Mouse (Mus musculus) gonadal fat pad, adult 2 months (tissue): ENCODE results near the gene Krtap3-3. TPM values are rescaled to one million over a fixed set of nuclear protein-coding genes. Genes with fewer than 3 reads are reported as not detected.
"Not testable (repeated sequence)": the region's sequence is repeated elsewhere in the genome, so short reads cannot be mapped to it uniquely, and the experiment has no call there.

Experiments used
- DNase-seq: peaks from one replicate; pipeline ENCODE4 v3.0.0-alpha.2; 2012; ENCODE audit warnings: low read depth
- polyA plus RNA-seq: library from polyadenylated mRNA; depleted of rRNA; stranded (reverse); fragments of >200 nt; gene quantifications from 2 replicates; pipeline ENCODE4 v1.2.3, GENCODE M21; 2012; rRNA removed

The Krtap3-3 gene
- polyA plus RNA-seq, result 0.66 and 1.0 TPM in 2 replicates

DNA sequence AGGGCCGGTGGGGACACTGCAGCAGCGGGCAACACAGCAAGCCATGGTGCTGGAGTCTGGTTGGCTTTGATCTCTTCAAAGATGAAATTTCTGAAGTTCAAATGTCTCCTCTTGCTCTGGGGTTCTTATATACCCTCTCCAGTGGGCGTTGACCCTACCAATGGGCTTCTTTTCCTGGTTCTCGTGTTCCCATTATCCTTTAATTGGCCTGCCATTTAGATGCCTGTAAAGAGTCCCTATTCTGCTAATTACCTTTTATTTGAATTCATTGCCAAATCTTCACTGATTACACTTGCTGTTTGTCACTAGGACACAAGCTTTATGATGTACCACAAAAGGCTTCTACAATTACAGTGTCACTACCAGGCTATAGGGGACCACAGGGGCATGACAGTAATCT lies at the start of gene Krtap3-3:
TSS of gene Krtap3-3 (minus strand) at position 101 of the 400 bp plus-strand sequence.
- DNase-seq, result no peak

DNA sequence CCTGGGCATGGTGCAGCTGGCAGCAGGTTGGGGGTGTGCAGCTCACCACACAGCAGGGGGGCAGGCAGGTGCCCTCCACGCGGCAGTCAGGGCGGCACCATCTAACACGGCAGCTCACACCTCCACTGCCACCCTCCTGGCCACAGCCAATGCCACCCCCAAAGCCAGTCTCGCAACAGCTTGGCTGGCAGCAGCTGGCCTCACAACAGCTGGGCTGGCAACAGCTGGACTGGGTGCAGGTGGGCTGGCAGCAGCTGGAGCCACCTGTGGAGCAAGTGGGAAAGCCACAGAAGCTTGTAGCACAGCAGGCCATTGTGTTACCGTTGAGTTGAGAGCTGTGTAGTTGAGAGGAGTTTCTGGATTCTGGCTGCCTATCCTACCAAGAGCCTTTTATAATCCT lies 47.1 kb upstream of the Krtap3-3 start, which contains the start of gene Krtap9-3:
TSS of gene Krtap9-3 (minus strand) at position 364 of the 400 bp plus-strand sequence.
- not testable (repeated sequence) for DNase-seq

DNA sequence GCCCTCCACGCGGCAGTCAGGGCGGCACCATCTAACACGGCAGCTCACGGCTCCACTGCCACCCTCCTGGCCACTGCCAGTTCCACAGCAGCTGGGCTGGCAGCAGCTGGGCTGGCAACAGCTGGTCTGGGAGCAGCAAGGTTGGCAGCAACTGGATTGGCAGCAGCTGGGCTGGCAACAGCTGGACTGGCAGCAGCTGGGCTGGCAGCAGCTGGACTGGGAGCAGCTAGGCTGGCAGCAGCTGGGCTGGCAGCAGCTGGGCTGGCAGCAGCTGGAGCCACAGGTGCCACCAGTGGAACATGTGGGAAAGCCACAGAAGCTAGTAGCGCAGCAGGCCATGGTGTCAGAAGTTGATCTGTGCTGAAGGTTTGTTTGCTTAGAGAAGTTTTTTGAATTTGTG lies 40.3 kb upstream of the Krtap3-3 start, which contains the start of gene Krtap1-3:
TSS of gene Krtap1-3 (minus strand) at position 359 of the 400 bp plus-strand sequence.
- DNase-seq, result no peak

DNA sequence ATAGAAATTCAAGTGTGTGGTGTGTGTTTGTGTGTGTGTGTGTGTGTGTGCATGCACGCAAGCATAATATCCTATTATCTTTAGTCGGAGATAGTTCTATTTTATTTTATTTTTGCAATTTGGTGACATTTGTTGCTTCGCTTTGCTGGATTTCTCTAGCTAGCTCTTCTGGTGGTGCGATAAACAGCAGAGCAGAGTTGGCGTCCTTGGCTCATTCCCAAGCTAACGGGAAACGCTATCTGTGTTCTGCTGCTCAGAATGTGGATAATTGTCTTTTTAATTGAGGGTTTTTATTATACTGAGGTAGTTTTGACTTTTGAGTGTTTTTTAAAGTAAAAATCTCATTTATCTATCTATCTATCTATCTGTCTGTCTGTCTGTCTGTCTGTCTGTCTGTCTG lies 34.4 kb upstream of the Krtap3-3 start:
- DNase-seq, result no peak

DNA sequence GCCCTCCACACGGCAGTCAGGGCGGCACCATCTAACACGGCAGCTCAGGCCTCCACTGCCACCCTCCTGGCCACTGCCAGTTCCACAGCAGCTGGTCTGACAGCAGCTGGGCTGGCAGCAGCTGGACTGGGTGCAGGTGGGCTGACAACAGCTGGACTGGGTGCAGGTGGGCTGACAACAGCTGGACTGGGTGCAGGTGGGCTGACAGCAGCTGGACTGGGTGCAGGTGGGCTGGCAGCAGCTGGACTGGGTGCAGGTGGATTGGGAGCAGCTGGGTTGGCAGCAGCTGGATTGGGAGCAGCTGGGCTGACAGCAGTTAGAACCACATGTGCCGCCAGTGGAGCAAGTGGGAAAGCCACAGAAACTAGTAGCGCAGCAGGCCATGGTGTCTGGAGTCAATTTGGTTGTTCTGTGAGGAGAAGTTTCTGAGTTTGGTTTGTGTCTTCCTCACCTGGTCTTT lies 32.6 kb upstream of the Krtap3-3 start, which contains the start of gene Krtap1-4:
TSS of gene Krtap1-4 (minus strand) at position 410 of the 460 bp plus-strand sequence.
- no peak for DNase-seq

DNA sequence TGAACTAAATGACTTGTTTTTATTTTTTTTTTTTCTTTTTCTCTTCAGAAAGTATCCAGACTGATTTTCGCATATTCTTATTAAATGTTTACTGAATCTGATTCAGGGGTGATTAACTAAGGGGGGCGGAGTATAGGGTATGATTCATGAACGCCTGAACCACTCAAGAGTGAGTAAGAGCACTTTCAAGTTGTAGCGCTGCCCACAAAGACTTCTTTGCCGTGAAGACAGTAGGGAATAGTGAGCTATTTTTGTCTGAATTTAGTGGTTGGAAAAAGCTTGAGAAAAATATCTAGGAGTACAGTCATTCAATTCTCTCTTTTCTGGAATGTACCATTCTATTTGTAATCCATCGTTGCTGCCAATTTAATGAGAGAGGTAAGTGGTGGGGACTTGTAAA lies 30.9 kb upstream of the Krtap3-3 start:
- no peak for DNase-seq

DNA sequence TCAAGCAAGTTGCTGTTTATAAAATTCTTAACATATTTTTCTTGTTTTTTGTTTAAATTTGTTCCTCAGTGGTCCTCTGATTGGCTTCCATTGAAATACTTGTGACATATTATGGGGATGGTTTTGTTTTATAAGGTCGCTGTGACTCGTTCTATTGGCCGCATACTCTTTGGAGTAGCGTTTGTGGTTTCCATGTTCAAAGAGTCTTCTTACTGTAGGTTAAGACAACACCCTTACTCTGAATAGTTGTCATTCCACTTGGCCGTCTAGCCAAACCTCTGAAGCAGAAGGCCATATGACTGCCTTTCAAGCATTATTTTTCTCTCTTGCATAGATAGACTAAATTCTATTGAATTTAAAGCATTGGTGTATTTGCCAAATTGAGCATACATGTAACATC lies 30.4 kb upstream of the Krtap3-3 start:
- no peak for DNase-seq

DNA sequence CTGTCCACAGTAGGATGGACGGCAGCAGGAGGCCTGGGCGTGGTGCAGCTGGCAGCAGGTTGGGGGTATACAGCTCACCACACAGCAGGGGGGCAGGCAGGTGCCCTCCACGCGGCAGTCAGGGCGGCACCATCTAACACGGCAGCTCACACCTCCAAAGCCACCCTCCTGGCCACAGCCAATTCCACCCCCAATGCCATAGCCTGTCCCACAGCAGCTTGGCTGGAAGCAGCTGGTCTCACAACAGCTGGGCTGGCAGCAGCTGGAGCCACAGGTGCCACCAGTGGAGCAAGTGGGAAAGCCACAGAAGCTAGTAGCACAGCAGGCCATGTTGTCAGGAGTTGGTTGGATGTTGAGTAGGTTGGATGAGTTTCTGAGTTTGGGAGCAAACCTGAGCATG lies 30.0 kb upstream of the Krtap3-3 start, which contains the start of gene Krtap1-5:
TSS of gene Krtap1-5 (minus strand) at position 381 of the 400 bp plus-strand sequence.
- no peak for DNase-seq

DNA sequence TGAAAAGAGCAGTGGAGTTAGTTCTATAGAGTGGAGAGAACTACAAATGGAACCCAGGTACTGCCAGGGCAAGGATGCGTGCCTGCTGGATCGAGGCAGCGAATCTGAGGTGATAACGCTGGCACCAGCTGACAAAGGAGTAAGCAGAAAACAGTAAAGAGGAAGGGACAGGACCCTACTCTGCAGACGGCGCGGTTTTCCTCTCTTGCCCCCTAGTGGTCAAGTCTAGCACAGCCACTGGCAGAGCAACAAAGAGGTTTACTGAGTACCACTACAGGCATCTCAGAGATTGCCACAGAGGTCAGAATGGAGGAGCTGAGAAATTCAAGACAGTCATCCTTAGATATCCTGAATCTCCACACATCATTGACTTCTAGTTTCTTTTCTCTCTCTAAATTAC lies 23.4 kb upstream of the Krtap3-3 start:
- DNase-seq, result peak; percentile 2

DNA sequence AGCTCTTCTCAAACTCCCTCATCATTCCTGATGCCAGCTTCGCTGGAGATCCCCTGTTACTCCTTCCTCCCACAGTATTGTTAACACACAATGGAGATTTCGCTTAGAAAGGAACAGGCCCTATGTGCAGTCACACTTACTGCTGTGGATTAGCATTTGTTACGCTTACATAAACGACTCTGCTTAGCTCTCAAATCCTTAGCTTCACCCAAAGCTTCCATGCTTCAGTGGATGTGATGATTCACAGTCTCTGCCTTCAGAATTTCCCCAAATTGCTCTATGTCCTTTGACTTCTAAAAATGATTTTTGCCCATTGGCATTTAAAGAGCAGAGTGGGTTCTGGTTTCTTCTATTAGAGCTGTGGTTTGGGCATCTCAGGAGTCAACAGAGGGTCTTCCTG lies 22.5 kb upstream of the Krtap3-3 start:
- DNase-seq, result no peak

DNA sequence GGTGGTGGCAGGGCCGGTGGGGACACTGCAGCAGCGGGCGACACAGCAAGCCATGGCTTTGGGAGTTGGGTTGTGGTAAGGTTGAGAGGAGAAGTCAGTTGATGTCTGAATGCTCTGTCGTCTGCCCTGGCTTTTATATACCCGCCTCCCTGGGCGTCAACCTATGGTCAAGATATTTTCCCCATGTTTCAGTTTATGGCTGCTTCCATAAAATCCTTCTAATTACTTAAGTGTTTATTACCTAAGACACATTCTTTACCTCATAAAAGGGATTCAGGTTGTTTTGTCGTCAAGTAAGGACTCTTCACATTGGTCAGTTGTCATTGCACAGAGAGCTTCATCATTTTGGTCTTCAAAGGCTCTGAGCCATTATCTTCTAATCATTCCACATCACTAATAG lies 15.9 kb upstream of the Krtap3-3 start, which contains the start of gene Krtap3-1:
TSS of gene Krtap3-1 (minus strand) at position 101 of the 400 bp plus-strand sequence.
- DNase-seq, result no peak

DNA sequence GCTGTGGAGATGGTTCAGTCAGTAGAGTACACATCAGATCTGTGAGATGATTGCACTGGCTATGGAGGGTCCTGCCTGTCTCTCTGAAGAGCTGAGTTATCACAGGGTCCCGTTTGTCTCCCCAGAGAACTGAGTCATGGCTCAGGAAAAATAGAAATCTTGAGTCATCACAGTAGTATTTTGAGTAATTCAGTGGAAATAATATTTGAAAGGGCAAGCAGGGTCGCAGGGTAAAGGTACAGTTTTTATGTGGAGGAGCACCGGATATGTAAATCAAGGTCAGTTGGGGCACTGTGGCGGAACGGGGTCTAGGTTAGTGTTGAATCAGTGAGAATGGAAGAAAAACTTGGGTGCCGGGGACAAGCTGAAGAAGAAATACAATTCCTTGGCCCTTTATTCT lies 11.9 kb upstream of the Krtap3-3 start:
- no peak for DNase-seq

DNA sequence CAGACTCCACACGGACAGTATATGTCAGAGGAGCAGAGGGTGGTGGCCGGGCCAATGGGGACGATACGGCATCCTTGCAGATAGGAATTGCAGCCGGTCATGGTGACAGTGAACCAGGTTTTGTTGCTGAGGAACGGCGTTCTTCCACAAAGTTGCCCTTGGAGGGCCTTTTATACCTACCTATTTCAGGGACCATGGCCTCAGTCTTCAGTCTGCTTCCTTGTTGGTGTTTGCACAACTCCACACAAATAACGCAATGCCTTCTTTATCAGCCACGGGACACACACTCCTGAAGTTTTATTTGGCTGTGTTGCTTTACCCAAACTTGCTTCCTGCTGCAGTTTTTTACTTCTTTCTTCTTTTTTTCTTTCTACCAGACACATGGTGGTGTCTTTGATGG lies 8.7 kb upstream of the Krtap3-3 start, which contains the start of gene Gm11939:
TSS of gene Gm11939 (minus strand) at position 101 of the 400 bp plus-strand sequence.
- DNase-seq, result no peak

DNA sequence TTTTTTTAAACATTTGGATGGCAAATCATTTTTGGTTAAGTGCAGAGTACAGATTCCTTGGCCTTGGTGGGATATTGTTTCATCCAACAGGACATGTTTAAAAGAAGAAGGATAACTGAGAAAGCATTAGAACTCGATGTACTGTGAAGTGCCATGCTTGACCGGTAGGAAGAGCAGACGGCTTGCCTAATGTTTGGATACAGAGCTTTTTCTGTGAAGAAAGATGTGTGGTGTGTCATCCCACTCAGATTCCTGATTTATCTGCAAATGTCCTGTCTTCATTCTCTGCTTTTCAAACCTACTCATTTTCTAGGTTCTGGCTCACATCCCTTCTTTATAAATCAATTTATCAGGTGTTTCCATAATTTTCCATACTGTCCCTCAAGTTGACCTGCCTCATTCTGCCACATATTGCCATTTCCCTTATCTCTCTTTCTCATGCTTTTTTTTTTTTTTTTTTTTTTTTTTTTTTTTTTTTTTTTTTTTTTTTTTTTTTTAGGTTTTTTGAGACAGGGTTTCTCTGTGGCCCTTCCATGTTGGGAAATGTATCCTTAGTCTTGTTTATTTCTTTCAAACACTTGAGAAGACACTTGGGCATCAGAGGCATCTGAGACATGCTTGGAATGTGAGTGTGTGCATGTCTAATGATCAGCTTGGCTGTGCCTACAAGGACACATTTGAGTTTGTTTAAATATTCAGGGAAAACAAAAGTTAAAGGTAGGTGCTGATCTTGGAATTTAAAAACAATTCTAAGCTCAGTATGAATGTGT lies 7.5 kb upstream of the Krtap3-3 start:
- DNase-seq, result no peak

DNA sequence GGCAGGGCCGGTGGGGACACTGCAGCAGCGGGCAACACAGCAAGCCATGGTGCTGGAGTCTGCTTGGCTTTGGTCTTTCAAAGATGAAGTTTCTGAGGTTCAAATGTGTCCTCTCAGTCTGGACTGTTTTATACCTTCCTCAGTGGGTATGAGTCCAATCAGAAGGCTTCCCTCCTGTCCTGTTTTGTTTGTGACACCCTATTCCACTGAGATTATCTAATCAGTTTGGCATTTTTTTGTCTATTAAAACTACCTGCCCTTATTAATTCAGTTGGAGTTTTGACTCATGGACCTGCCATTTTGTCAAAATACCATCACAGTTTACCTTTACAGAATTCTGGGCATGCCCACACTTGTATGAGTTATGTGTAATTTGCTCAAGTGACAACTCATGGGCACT lies 6.1 kb upstream of the Krtap3-3 start, which contains the start of gene Krtap3-2:
TSS of gene Krtap3-2 (minus strand) at position 101 of the 400 bp plus-strand sequence.
- DNase-seq, result no peak

DNA sequence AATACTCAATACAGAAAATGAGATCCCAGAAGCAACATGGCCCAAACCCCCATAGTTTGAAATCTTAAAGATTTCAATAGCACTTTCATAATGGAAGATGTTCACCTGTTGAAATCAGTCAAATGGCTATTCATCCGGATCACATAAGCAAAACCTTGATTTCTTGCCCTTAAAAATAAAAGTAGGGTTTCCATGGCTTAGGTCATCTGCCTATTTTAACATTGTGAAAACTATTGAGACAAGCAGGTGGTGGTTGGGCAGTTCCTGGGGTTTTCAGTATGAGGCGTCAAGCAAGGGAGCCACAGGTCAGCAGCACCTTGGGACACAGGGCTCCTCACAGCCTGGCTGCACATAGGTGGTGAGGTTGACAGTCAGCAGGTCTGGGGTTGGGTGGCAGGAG lies 5.5 kb upstream of the Krtap3-3 start:
- no peak for DNase-seq

DNA sequence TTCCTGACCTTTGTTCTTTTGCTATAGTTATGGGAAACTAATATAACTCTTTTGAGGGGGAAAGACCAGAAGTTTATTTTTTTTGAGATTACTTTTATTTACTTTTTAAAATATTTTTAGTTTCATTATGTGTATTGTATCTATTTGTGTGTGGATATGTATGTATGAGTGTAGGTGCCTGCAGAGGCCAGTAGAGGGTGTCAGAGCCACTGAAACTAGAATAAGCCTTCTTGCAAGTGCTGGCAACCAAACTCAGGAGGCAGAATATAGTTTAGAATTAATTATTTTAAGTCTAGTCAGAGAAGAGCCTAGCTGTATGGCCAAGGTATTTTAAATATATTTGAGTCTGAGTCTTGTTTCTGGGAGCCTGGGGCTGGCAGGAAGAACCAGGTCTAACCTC lies 2.8 kb downstream of the Krtap3-3 start:
- no peak for DNase-seq

DNA sequence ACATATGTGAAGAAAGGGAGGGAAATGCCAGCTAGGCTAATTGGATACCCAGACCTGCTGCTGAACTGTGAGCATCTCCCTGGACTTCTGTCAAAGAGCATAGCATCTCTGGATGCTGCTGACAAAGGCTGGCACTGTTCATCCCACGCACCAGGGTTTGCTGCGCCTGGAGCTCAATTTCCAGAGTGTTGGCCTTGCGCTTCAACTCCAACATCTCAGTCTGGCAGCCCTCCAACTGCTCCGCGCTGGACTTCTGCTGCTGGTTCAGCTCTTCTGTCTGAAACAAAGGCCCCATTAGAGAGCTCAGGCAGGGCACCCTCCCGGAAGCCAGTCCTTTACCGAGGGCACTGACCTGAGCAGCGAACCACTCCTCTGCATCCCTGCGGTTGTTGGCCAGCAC lies 10.9 kb downstream of the Krtap3-3 start:
- no peak for DNase-seq

DNA sequence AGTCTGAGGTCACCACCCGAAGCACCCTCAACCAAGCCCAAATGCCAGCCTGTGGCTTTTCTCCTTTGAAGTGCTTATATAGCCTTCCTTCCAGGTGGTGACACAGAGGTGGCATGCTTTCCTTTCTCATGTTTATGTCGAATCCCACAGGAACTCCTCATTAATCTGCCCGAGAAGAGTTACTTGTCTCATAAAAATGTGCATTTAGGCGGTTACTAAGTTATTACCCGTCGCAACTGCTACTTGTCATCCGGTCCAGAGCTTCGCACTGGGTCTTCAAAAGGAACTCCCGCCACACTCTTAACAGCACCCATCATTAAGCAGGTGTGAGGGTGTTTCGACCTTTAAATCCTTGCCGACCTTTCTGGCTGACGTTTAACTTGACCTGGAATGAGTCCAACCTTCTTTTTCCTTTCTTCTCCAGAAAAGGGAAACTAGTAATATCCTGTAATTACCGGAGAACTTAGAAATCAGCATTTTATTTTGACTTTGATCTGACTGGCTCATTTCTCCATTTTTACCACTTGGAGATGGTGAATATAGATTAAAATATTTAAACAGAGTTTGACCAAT lies 29.3 kb downstream of the Krtap3-3 start, which contains the start of gene Krt39:
TSS of gene Krt39 (minus strand) at position 51 of the 573 bp plus-strand sequence.
- DNase-seq, result no peak

DNA sequence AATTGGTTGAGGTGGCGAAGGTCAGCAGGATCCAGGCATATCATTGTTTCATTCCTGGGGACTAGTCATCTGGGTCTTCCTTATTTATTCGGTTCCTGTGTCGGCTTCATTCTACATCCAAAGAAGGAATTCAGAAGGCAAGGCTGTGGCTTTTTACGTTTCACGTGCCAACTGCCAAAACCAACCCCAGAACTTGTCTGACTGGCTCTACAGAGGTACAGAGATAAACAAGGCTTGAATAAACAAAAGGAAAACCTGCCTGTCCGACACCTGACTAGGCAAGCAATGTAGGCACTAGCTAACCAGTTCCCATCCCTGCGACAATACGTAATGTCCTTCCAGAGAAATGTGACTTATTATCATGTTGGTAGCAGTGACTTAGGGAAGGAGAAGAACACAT lies 36.6 kb downstream of the Krtap3-3 start:
- peak; percentile 24 for DNase-seq
